Mouse (Mus musculus) forebrain, embryonic 14.5 days (tissue): ENCODE data around the gene Chst11. TPM values are rescaled to one million over a fixed set of nuclear protein-coding genes. Genes with fewer than 3 reads are reported as not detected.
A peak's percentile ranks its signal among the peaks of the same experiment; 100 is the strongest.

Experiments
- ATAC-seq: fragments of 200-750 bp; cut with Nextera tagmentation; 2 replicates; pipeline ENCODE4 v1.8.0; 2017; ENCODE audit warnings: mild to moderate bottlenecking, moderate library complexity
- DNase-seq: peaks from one replicate; pipeline ENCODE4 v3.0.0-alpha.2; 2015; ENCODE audit warnings: low spot score
- H3K27ac ChIP-seq: fragments of 300-500 bp; sonication (generic); 2 replicates; pipeline ENCODE4 v1.5.1; 2014; ENCODE audit warnings: low read depth, mild to moderate bottlenecking, control low read depth, low read length, moderate library complexity
- H3K27me3 ChIP-seq: fragments of 300-500 bp; sonication (generic); replicated peaks from 2 replicates; pipeline ENCODE4 v1.6.1; 2014; ENCODE audit warnings: low read length, control low read depth, mixed read lengths; ENCODE audit not compliant: control insufficient read depth, insufficient read depth
- H3K36me3 ChIP-seq: fragments of 300-500 bp; sonication (generic); 2 replicates; pipeline ENCODE4 v1.6.1; 2014; ENCODE audit warnings: low read length, control low read depth; ENCODE audit not compliant: control insufficient read depth, insufficient read depth
- H3K4me1 ChIP-seq: fragments of 300-500 bp; sonication (generic); 2 replicates; pipeline ENCODE4 v1.6.1; 2014; ENCODE audit warnings: antibody characterized with exemption, low read length, control low read depth; ENCODE audit not compliant: control insufficient read depth, insufficient read depth
- H3K4me2 ChIP-seq: fragments of 300-500 bp; sonication (generic); 2 replicates; pipeline ENCODE4 v1.6.1; 2014; ENCODE audit warnings: mild to moderate bottlenecking, control low read depth, low read length
- H3K4me3 ChIP-seq: fragments of 300-500 bp; sonication (generic); 2 replicates; pipeline ENCODE4 v1.5.1; 2014; ENCODE audit warnings: low read depth, low read length, control low read depth
- H3K9ac ChIP-seq: fragments of 300-500 bp; sonication (generic); 2 replicates; pipeline ENCODE4 v1.6.1; 2014; ENCODE audit warnings: mild to moderate bottlenecking, low read length, control low read depth, moderate library complexity
- H3K9me3 ChIP-seq: fragments of 300-500 bp; sonication (generic); replicated peaks from 2 replicates; pipeline ENCODE4 v1.6.1; 2016; ENCODE audit warnings: low read length, control low read depth, mixed read lengths; ENCODE audit not compliant: control insufficient read depth
- WGBS: fragments of 180-500 bp; shearing (Covaris S2); extraction: QIAGEN DNeasy Blood & Tissue Kit; methylation state at CpG from one replicate; pipeline ENCODE4 v1.1.7; 2014; 5-methylcytosine and 5-hydroxymethylcytosine counted together
- polyA plus RNA-seq: library from polyadenylated mRNA; unstranded; fragments of >200 nt; fragmentation: Nextera tagmentation; extraction: Ambion mirVana; gene quantifications from 2 replicates; pipeline ENCODE4 v1.2.1, GENCODE M21; 2014

Chst11 gene
- polyA plus RNA-seq, 1 experiment from 2014 or later: 4.2 TPM

DNA sequence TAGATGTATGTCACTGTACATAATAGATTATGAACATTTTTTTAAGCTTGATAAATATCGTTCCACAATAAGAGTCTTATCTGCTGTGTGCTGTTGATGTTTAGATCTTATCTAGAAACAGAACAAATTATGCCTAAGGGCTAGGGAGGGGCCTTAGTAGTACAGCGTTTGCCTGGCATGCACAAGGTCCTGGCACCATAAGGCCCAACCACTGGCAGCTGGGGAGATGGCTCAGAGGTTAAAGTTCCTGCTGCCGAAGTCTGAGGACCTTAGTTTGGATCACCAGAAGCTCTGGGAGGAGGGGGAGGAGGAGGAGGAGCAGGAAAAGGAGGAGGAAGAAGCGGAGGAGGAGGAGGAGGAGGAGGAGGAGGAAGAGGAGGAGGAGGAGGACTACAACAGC, 135.6 kb downstream of the Chst11 start:
- H3K27me3 ChIP-seq: no peaks in the 10 kb centered on the region
- H3K9ac ChIP-seq: no peak overlapping the region
- H3K4me3 ChIP-seq: no peak overlapping the region
- H3K4me2 ChIP-seq: no peak overlapping the region
- no peaks in the 10 kb centered on the region for H3K9me3 ChIP-seq
- H3K4me1 ChIP-seq: peaks cover 9% of the 10 kb centered on the region
- WGBS: 89% methylated on average over 4 of the region's 4 CpGs
- H3K27ac ChIP-seq: no peak overlapping the region
- DNase-seq (no peak), ATAC-seq (no peak)
- no peaks in the 10 kb centered on the region for H3K36me3 ChIP-seq

DNA sequence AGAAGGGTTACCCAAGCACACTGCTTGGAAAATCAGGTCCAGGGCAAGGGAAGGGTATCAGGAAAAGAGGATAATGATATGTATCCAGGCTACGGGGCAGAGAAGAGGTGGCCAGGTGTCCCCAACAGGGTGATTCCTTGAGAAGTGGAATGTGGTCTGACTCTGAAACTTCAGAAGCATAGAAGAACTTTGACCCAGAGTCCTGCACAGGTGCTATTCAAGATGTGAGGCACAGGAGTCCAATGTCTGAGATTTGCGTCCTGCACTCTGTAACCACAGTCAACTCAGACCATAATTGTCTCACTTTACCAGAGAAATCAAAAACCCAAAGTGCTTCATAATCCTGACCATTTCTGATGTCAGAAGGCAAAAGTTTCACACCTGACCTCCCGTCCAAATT, 139.3 kb downstream of the Chst11 start:
- no peak overlapping the region for H3K9ac ChIP-seq
- H3K4me3 ChIP-seq: no peak overlapping the region
- no peak overlapping the region for H3K4me2 ChIP-seq
- ATAC-seq (no peak), DNase-seq (no peak)
- H3K36me3 ChIP-seq: no peaks in the 10 kb centered on the region
- no peaks in the 10 kb centered on the region for H3K9me3 ChIP-seq
- no peaks in the 10 kb centered on the region for H3K4me1 ChIP-seq
- no peaks in the 10 kb centered on the region for H3K27me3 ChIP-seq
- 94% methylated on average over 3 of the region's 3 CpGs for WGBS
- no peak overlapping the region for H3K27ac ChIP-seq

DNA sequence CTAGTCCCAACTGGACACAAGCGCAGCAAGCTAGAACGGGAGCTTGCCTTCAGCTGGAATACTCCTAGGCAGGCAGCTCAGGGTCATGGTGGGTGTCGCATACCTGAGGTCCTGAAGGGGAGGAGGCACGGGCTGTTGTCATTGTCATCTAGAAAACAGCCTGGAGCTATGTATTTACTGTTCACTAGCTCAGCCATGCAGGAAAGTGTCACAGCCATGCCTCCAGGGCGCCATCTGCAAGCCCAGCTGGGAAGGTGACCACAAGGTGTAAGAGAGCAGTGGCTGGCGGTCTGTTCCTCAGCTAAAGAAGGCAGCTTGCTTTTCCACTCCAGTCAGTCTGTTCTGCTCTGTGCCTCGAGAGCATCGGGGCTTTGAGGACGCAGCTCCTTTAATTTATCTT, 141.1 kb downstream of the Chst11 start:
- H3K9me3 ChIP-seq: no peaks in the 10 kb centered on the region
- no peak overlapping the region for H3K9ac ChIP-seq
- H3K4me2 ChIP-seq: no peak overlapping the region
- DNase-seq (no peak), ATAC-seq (no peak)
- H3K27ac ChIP-seq: no peak overlapping the region
- WGBS: 58% methylated on average over 9 of the region's 9 CpGs
- no peaks in the 10 kb centered on the region for H3K27me3 ChIP-seq
- peaks cover 2% of the 10 kb centered on the region; the same call in 1 of the 2 replicates for H3K4me1 ChIP-seq
- no peaks in the 10 kb centered on the region for H3K36me3 ChIP-seq
- no peak overlapping the region for H3K4me3 ChIP-seq

- H3K9me3 ChIP-seq: no peaks in the 10 kb centered on the region
- no peaks in the 10 kb centered on the region for H3K36me3 ChIP-seq
- H3K9ac ChIP-seq: no peak overlapping the region
- H3K4me1 ChIP-seq: peaks cover 2% of the 10 kb centered on the region; the same call in 1 of the 2 replicates
- no peak overlapping the region for H3K4me3 ChIP-seq
- ATAC-seq: no peak
- 79% methylated on average over 8 of the region's 8 CpGs for WGBS
- no peaks in the 10 kb centered on the region for H3K27me3 ChIP-seq
- no peak overlapping the region for H3K27ac ChIP-seq
- no peak overlapping the region for H3K4me2 ChIP-seq
- DNase-seq: no peak
These were observed 143.1 kb downstream of the Chst11 start for GRCm38 (mm10) chr10:83128435-83128834.

DNA sequence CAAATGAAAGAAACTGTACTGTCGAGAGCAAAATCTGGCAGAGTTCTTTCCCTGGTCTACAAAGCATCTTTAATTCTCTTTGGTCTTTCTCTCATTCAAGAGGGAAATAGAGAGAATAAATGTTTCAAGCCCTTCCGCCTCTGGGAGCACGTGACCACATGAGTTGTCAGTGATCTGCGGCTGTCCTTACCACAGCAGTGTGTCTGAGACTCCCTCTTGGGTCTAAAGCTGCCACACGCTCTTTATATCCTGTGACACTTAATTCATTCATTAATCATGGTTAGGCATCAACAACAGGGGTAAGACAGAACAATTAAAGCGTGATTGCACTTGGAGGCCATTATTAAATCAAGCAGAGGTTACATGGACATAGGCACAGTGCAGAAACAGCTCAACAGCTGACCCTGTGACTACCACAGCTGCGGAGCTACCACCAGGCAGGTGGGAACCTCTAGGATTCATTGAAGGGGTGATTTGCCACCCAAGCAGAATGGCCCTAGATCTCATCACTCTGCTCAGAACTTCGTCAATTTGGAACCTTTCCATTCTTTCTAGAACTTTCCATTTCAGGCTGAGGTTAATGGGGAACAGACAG, 144.4 kb downstream of the Chst11 start:
- peaks cover 3% of the 10 kb centered on the region for H3K4me1 ChIP-seq
- ATAC-seq (no peak), DNase-seq (no peak)
- no peaks in the 10 kb centered on the region for H3K36me3 ChIP-seq
- no peak overlapping the region for H3K4me2 ChIP-seq
- no peak overlapping the region for H3K27ac ChIP-seq
- H3K9me3 ChIP-seq: no peaks in the 10 kb centered on the region
- no peak overlapping the region for H3K9ac ChIP-seq
- H3K4me3 ChIP-seq: no peak overlapping the region
- H3K27me3 ChIP-seq: no peaks in the 10 kb centered on the region
- WGBS: 51% methylated on average over 8 of the region's 8 CpGs

DNA sequence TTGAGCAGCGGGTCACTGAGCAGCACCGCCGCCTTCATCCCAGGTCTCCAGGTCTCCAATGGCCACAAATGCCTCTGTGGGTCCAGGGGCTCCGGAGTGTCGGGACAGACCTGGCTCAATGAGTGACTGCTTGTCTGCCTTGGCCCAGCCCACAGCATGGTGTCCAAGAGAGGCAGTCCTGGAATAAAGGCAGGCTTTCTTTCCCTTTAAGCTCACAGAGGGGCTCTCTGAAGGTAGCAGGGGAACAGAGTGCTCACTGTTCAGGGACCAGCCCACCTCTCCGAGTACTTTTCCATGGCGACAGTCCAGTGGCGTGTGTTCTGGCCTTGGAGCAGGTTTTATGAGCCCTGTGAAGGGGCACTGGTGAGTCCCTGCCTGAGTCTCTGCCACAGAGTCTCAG, 145.3 kb downstream of the Chst11 start:
- Histone ChIP-seq H3K9ac (no peak overlapping the region), H3K4me2 (no peak overlapping the region), H3K4me1 (peaks cover 9% of the 10 kb centered on the region), H3K9me3 (no peaks in the 10 kb centered on the region), H3K36me3 (no peaks in the 10 kb centered on the region), H3K27ac (no peak overlapping the region), H3K27me3 (no peaks in the 10 kb centered on the region), H3K4me3 (no peak overlapping the region)
- DNase-seq (peak; percentile 45), ATAC-seq (peak; percentile 41; the same call in 1 of the 2 replicates)
- WGBS: 17% methylated on average over 8 of the region's 8 CpGs

GRCm38 (mm10) chr10:83131884-83132283, 146.6 kb downstream of the Chst11 start:
- Histone ChIP-seq H3K4me3 (no peak overlapping the region), H3K9ac (no peak overlapping the region), H3K36me3 (no peaks in the 10 kb centered on the region), H3K27me3 (no peaks in the 10 kb centered on the region), H3K4me1 (peaks cover 9% of the 10 kb centered on the region), H3K4me2 (no peak overlapping the region), H3K9me3 (no peaks in the 10 kb centered on the region), H3K27ac (no peak overlapping the region)
- ATAC-seq: no peak
- DNase-seq: no peak
- WGBS: 92% methylated on average over 1 of the region's 1 CpGs

GRCm38 (mm10) chr10:83133866-83134570, 148.7 kb downstream of the Chst11 start:
- H3K27me3 ChIP-seq: no peaks in the 10 kb centered on the region
- H3K4me1 ChIP-seq: peaks cover 12% of the 10 kb centered on the region
- H3K27ac ChIP-seq: no peak overlapping the region
- ATAC-seq: no peak
- no peak overlapping the region for H3K4me3 ChIP-seq
- no peaks in the 10 kb centered on the region for H3K36me3 ChIP-seq
- H3K4me2 ChIP-seq: no peak overlapping the region
- H3K9ac ChIP-seq: no peak overlapping the region
- 17% methylated on average over 16 of the region's 16 CpGs for WGBS
- H3K9me3 ChIP-seq: no peaks in the 10 kb centered on the region
- peak; percentile 37 for DNase-seq

- Histone ChIP-seq H3K4me3 (no peak overlapping the region), H3K9ac (no peak overlapping the region), H3K9me3 (no peaks in the 10 kb centered on the region), H3K4me2 (no peak overlapping the region), H3K4me1 (peaks cover 16% of the 10 kb centered on the region), H3K27ac (no peak overlapping the region), H3K36me3 (no peaks in the 10 kb centered on the region), H3K27me3 (no peaks in the 10 kb centered on the region)
- 26% methylated on average over 10 of the region's 10 CpGs for WGBS
- DNase-seq: peak; percentile 33
- 0 out of 2 replicates have a peak, but pooled peaks have one; percentile 6 for ATAC-seq
These were observed 149.6 kb downstream of the Chst11 start for GRCm38 (mm10) chr10:83134896-83135295.
